Mouse (Mus musculus): Measurements from ENCODE around the gene 3110082I17Rik.

Gene 3110082I17Rik

DNA sequence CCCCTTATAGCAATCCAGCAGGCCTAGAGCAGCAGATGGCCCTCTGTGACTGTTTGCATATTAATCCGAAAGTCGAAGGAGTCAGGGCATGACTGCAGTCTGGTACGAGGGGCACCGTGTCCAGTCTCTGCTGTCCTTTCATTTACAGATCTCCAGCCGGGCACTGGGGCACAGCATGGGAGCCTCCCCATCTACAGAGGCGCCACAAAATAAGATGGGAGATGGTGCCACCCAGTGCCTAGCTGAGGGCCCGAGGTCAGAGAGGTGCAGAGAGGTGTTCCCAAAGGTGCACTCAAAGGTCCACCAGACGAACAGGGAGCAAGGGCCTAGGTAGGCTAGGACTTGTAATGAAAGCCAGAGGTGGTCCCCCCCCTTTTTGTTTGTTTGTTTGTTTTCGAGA, 77.1 kb downstream of the 3110082I17Rik start:
- in situ Hi-C loops (cut with MboI; ENCODE audit: unreplicated experiment in 2 of 2): loop anchor here in 1 of 2 experiments (5.0 kb wide), 1 partner anchor 64 kb away; no protein-coding TSS in a partner anchor

GRCm38 (mm10) chr5:139382760-139383159, 77.6 kb downstream of the 3110082I17Rik start:
- in situ Hi-C loops (cut with MboI; ENCODE audit: unreplicated experiment in 2 of 2): loop anchor here in 1 of 2 experiments (5.0 kb wide), 1 partner anchor 65 kb away; no protein-coding TSS in a partner anchor

- in situ Hi-C loops (cut with MboI; ENCODE audit: unreplicated experiment in 2 of 2): loop anchor here in 1 of 2 experiments (5.0 kb wide), 1 partner anchor 65 kb away; no protein-coding TSS in a partner anchor
Measured at GRCm38 (mm10) chr5:139381586-139382513, 78.5 kb downstream of the 3110082I17Rik start.

GRCm38 (mm10) chr5:139380385-139381248, 79.7 kb downstream of the 3110082I17Rik start:
- in situ Hi-C loops (cut with MboI; ENCODE audit: unreplicated experiment in 2 of 2): loop anchor here in 1 of 2 experiments (5.0 kb wide), 1 partner anchor 67 kb away; no protein-coding TSS in a partner anchor

DNA sequence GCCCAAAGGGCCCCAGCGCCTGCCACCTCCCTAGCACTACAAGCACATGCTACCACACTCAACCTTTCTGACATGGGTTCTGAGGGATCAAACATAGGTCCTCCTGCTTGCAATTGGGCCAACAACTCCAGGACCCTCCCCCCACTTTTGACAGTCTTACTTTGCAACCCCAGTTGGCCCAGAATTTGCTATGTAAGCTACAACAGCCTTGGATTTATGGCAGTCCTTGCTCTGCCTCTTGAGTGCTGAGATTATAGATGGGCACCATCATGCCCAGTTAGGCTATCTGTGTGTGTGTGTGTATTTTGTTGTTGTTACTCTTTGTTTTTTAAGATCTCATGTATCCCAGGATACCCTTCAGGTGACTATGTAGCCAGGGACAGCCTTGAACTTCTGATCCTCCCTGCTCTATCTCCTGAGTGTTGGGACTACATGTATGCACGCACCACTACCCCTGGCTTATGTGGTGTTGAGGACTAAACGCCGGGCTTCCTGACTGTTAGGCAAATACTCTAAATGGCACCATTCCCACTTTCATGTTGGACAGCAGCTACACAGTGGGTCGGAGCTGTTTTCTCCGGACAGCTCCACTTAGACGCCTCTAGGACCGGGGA, 80.4 kb downstream of the 3110082I17Rik start:
- in situ Hi-C loops (cut with MboI; ENCODE audit: unreplicated experiment in 2 of 2): loop anchor here in 1 of 2 experiments (5.0 kb wide), 1 partner anchor 67 kb away; no protein-coding TSS in a partner anchor

DNA sequence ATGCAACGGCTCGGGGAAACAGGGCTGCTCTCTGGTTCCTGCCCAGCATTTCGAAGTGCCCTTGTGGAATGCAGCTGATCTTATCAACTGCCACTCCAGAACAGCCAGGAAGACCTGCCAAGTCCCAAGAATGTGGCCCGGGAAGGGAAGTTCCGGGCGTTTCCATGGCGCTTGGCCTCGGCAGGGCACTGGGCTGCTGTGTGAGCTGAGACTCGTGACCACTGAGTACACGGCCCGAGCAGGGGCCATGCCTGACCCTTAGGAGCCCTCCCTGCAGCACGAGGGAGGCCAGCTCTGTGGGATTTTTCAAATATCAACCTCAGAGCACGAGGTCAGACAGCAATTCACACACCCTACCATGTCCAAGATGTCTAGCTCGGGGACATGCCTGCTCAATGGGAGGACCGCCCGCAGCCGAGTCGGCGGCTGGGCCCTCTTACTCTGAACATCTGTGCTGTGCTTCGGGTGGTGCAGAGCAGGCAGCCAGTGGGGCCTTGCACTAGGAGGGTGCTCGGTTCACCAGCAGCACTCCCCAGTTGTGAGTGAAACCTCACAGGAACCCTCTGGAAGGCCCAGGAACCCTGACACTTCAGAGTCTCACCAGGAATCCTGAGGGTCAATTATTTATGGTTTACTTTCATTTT, 81.2 kb downstream of the 3110082I17Rik start:
- in situ Hi-C loops (cut with MboI; ENCODE audit: unreplicated experiment in 2 of 2): no loop called here

DNA sequence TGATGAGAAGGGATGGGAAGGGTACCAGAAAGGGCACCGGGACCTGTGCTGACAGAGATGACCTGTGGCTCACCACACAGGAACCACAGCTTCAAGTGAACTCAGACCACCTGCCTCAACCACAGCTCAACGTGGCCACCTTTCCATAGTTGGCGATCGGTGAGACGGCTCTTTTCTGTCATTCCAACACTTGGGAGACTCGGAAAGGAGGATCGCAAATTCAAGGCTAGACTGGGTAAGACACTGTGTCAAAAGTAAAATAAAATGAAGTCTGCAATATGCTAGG, 82.1 kb downstream of the 3110082I17Rik start:
- in situ Hi-C loops (cut with MboI; ENCODE audit: unreplicated experiment in 2 of 2): no loop called here

DNA sequence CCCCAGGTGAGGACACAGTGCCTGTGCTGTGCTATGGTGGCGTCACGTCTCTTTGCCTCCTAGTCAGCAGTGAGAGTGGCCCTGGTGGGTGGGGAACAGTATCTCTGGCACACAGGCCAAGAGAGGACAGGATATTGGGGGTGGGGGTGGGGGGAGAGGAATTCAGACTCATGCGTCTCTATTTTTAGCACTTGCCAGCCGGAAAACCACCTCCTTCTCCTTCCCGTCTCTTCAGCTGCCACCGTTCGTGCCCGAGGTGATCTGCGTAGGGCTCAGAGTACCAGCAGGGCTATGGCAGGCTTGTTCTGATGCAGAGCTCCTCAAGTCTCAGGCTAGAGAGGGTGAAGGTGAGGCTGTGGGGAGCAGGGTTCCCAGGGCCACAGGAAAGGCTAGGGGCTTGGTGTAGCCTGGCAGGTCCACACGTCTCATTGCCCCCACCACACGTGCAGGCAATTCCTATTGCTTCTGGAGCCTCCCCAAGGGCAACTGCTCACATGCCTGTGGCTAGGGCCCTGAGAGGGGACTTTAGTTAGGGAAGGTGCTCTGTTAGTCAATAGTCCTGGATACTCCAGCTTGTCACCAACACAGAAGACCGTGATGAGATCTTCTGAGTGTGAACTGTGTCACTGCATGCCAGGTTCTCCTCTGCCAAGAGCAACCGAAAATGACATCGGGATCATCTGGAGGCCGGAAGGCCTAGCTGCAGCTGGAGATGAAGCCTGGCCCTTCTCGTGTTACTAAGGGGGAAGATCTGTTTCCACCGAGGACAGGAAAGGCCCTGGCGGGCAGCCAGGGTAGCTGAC, 82.7 kb downstream of the 3110082I17Rik start, which contains the start of gene Gpr146:
Gene Gpr146 (plus strand): TSS at position 230 of the 803 bp plus-strand sequence.
- in situ Hi-C loops (cut with MboI; ENCODE audit: unreplicated experiment in 2 of 2): no loop called here

- in situ Hi-C loops (cut with MboI; ENCODE audit: unreplicated experiment in 2 of 2): no loop called here
Measured at GRCm38 (mm10) chr5:139374841-139375240, 85.5 kb downstream of the 3110082I17Rik start.

- in situ Hi-C loops (cut with MboI; ENCODE audit: unreplicated experiment in 2 of 2): no loop called here
Measured at GRCm38 (mm10) chr5:139373889-139374444, 86.4 kb downstream of the 3110082I17Rik start.

DNA sequence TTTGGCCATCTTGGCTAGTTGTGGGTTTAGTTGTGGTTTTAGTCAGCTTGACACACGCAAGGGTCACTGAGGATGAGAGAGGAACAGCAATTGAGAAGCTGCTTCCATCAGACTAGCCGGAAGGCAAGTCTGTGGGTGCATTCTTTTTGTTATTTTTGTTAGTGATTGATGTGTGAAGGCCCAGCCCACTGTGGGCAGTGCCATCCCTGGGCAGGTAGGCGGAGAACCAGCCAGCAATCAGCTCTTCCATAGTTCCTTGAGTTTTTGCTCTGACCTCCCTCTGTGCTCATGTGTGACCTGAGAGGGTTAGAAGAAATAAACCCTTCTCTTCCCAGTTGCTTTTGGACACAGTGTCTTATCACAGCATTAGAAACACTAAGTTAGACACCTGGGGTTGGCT, 87.2 kb downstream of the 3110082I17Rik start:
- in situ Hi-C loops (cut with MboI; ENCODE audit: unreplicated experiment in 2 of 2): no loop called here

DNA sequence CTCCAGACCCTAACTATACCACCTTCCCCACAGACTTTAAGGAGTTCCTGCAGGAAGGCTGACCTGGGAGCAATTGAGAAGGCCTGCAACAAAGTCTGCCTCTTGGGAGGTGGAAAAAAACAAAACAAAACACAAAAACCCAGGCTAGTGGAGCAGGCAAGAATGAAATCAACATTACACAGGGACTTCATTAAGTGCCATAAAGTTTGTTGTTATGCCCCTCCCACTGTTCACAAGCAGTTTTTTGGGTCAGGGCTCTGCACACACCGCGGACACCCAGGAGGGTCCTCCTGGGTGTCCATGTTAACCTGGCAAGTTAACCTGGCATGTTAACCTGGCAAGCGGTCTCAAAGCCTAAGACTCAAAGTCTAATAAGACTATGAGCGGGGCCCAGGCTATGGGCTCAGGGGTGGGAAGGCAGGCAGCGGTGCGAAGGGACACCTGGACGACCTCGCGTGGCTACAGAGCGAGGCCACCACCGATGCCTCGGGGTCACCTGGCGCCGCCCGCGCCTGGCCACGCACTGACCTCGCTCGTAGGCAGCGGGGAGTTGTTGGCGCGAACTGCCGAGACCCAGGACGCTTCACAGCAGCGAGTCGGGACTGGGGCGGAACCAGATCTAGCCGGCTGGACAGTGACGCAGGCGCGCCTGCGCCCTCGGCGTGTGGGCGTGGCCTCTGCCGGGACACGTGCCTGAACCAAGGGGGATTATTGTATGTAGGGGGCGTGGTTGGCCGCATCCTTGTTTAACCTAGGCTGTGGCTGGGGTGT, 88.5 kb downstream of the 3110082I17Rik start:
- in situ Hi-C loops (cut with MboI; ENCODE audit: unreplicated experiment in 2 of 2): no loop called here

GRCm38 (mm10) chr5:139371118-139371517, 89.2 kb downstream of the 3110082I17Rik start:
- in situ Hi-C loops (cut with MboI; ENCODE audit: unreplicated experiment in 2 of 2): no loop called here

- in situ Hi-C loops (cut with MboI; ENCODE audit: unreplicated experiment in 2 of 2): no loop called here
Measured at GRCm38 (mm10) chr5:139370336-139370735, 90.0 kb downstream of the 3110082I17Rik start.

- in situ Hi-C loops (cut with MboI; ENCODE audit: unreplicated experiment in 2 of 2): loop anchor here (5.0 to 10.0 kb wide), 3 partner anchors 96 to 376 kb away; partner anchors contain the start of gene 3110082I17Rik (in 1 of the 2)
Measured at GRCm38 (mm10) chr5:139368638-139369320, 91.5 kb downstream of the 3110082I17Rik start.

- in situ Hi-C loops (cut with MboI; ENCODE audit: unreplicated experiment in 2 of 2): loop anchor here (5.0 to 10.0 kb wide), 3 partner anchors 97 to 377 kb away; partner anchors contain the start of gene 3110082I17Rik (in 1 of the 2)
Measured at GRCm38 (mm10) chr5:139367884-139368458, 92.4 kb downstream of the 3110082I17Rik start.

DNA sequence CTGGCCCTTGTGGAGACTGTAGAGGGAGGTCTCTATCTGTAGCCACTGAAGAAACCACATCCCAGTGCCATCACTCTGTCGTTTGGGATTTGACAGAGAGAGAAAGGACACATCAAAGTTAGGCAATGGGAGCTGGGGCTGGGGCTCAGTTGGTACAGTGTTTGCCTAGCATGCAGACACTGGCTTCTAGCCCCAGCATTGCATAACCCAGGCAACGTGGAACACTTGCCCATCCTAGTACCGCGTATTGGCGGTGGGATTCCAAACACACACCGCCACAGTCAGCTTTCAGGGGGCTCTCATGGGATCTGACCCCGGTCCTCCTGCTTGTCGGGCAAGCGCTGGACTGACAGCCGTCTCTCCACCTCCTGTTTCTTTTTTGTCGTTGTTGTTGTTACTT, 93.8 kb downstream of the 3110082I17Rik start:
- in situ Hi-C loops (cut with MboI; ENCODE audit: unreplicated experiment in 2 of 2): loop anchor here (5.0 to 10.0 kb wide), 3 partner anchors 98 to 378 kb away; partner anchors contain the start of gene 3110082I17Rik (in 1 of the 2)

Measured in v-Abl transformed pro-B cells (cell line).